Mouse (Mus musculus): ENCODE data around the gene Gm20388. TPM values are rescaled to one million over a fixed set of nuclear protein-coding genes. Genes with fewer than 3 reads are reported as not detected.

Gm20388 gene
- polyA plus RNA-seq, 1 experiment from 2014 or later = 1.7 TPM

DNA sequence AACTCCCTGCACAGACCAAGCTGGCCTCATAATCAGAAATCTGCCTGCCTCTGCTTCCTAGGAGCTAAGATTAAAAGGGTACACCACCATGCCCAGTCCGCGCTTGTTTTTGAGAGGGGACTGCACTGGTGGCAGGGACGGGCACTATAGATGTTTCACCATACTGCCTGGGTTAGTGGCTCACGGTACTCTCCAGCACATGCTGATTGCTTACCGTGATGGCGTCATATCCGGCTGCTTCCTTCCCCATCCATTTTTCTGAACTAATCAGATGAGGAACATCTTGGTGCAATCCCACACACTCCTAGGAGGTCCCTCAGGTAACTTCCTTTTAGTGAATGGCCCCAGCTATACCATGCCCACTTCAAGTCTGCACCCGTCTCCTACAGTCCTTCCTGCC, 134.3 kb downstream of the Gm20388 start:
- Histone ChIP-seq H3K36me3 (no peaks in the 10 kb centered on the region), H3K9me3 (no peaks in the 10 kb centered on the region), H3K27me3 (ENCODE audit: insufficient read depth, poor library complexity, severe bottlenecking) (no peaks in the 10 kb centered on the region), H3K27ac (peak overlapping the region; percentile 60; the same call in 1 of the 2 replicates), H3K4me3 (no peak overlapping the region), H3K4me1 (replicated peaks) (peaks cover 34% of the 10 kb centered on the region)
- no peak for DNase-seq (ENCODE audit: low spot score)
- 92% methylated on average over 8 of the region's 8 CpGs for WGBS

DNA sequence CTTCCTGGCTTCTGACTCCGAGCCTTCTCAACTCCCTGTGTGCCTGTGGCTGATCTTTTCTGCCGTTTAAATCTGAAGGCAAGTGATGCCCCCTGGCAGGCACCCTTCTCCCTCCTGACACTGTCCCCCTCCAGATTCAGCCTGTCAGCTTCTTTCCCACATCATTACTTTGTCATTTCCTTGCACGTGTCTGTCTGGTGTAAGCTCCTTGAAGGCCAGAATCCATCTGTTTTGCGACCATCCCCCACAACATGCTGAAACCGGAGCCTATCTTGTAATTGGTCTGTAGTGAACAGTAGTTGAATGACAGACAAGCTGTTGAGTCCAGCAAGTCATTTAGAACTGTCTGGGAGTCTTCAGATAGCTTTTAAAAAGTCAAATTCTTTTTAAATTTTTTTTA, 134.8 kb downstream of the Gm20388 start:
- H3K27ac ChIP-seq = peak overlapping the region; percentile 60; the same call in 1 of the 2 replicates
- H3K36me3 ChIP-seq = no peaks in the 10 kb centered on the region
- H3K4me1 ChIP-seq (replicated peaks) = peaks cover 38% of the 10 kb centered on the region
- H3K27me3 ChIP-seq (ENCODE audit: insufficient read depth, poor library complexity, severe bottlenecking) = no peaks in the 10 kb centered on the region
- peak; percentile 25 for DNase-seq (ENCODE audit: low spot score)
- no peak overlapping the region for H3K4me3 ChIP-seq
- H3K9me3 ChIP-seq = no peaks in the 10 kb centered on the region
- 57% methylated on average over 5 of the region's 5 CpGs for WGBS

DNA sequence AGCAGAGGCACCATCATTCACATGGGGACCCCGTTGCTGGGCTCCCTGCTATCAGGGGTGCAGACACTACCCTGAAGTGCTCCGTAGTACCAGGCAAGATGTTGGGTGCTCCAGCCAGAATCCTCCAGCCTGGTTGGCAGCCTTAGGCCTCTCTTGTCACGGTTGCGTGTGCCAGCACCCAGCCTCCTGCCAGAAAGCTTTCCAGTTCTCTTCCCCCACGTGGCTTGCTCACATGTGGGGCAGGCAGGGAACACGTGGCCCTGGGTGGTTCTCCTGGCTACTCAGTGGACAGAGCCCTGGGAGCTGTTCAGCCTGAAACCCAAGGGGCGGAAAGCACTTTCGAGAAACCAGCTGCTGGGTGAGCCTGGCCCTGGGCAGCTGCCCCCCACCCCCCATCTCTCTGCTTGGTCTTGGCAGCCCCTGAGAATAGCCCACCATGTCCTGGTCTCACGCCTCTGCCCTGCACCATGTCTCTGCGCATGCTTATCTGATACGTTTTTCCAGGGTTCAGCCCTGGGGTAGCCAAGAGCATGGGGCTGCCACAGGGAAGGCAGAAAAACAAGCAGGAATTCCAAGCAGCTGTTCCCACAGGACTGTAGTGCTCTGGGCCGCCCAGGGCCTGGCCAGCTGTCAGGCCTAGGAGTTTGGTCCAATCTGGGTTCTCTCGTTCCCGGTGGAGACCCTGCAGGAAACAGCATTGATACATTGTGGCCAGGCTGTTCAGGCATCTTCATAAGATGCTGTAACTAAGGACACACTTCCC, 135.8 kb downstream of the Gm20388 start:
- no peaks in the 10 kb centered on the region for H3K9me3 ChIP-seq
- H3K4me3 ChIP-seq = no peak overlapping the region
- H3K36me3 ChIP-seq = no peaks in the 10 kb centered on the region
- DNase-seq (ENCODE audit: low spot score) = no peak
- H3K27ac ChIP-seq = peak overlapping the region; percentile 60
- H3K4me1 ChIP-seq (replicated peaks) = peaks cover 42% of the 10 kb centered on the region
- H3K27me3 ChIP-seq (ENCODE audit: insufficient read depth, poor library complexity, severe bottlenecking) = no peaks in the 10 kb centered on the region
- WGBS = 70% methylated on average over 14 of the region's 14 CpGs

DNA sequence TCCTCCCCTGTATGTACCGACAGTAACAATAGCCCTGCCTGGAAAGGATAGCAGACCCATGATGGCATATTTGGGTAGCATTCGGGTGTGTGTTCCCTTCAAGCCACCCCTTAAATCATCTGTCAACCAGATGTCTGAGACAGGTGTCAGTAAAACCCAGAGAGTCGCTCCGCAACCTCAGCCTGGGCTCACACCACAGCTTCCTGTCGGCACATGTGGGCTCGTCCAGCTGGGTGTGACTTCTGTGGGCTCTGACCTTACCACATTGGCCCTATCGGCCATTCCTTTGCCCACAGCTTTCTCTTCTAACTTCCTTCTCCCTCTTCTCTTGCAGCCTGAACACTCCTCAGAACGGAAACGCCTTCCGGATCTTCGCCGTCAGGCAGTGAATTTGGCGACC, 139.3 kb downstream of the Gm20388 start:
- H3K4me3 ChIP-seq = no peak overlapping the region
- DNase-seq (ENCODE audit: low spot score) = no peak
- peaks cover 48% of the 10 kb centered on the region for H3K4me1 ChIP-seq (replicated peaks)
- WGBS = 80% methylated on average over 13 of the region's 13 CpGs
- no peaks in the 10 kb centered on the region for H3K9me3 ChIP-seq
- H3K27ac ChIP-seq = peak overlapping the region; percentile 30; the same call in 1 of the 2 replicates
- H3K27me3 ChIP-seq (ENCODE audit: insufficient read depth, poor library complexity, severe bottlenecking) = no peaks in the 10 kb centered on the region
- H3K36me3 ChIP-seq = no peaks in the 10 kb centered on the region

DNA sequence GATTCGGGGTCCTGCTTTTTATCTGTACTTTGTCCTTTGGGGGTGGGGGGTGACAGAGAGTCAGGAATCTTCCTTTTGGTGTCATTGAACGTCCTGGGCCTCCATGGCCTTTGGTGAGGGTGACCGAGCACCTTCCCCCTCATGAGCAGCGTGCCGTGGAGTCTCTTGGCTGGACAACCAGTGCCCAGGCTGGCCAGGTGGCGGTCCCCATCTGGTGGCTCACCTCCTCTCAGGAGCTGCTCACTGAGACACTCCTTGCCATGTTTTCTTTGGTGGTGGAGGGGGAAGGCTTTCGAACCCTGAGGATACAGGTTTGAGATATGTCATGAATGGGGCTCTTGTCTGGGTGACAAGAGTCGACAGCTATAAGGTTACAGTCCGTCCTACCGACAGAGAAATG, 139.7 kb downstream of the Gm20388 start:
- WGBS = 71% methylated on average over 10 of the region's 10 CpGs
- Histone ChIP-seq H3K27me3 (ENCODE audit: insufficient read depth, poor library complexity, severe bottlenecking) (no peaks in the 10 kb centered on the region), H3K4me3 (no peak overlapping the region), H3K36me3 (no peaks in the 10 kb centered on the region), H3K27ac (peak overlapping the region; percentile 30; the same call in 1 of the 2 replicates), H3K4me1 (replicated peaks) (peaks cover 44% of the 10 kb centered on the region), H3K9me3 (no peaks in the 10 kb centered on the region)
- no peak for DNase-seq (ENCODE audit: low spot score)

DNA sequence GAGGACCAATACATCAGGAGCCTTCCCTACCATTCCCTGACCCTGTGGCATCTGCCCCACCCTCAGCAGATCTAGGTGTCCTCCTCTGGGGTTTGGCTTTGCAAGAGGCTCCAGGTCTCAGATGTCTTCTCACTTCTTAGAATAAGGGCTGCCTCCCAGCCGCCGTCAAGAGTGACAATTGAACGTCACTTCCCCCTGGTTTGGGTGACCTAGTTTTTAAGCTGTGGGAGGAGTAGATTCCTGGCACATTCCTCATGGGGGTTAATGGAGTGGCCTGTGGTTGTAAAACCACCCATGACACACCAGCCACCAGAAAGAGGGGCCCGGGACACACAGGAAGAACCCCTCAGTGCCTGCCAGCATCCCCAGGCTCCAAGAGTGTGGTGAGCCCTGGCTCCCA, 140.4 kb downstream of the Gm20388 start:
- 74% methylated on average over 4 of the region's 4 CpGs for WGBS
- Histone ChIP-seq H3K27ac (peak overlapping the region; percentile 40; the same call in 1 of the 2 replicates), H3K4me3 (no peak overlapping the region), H3K4me1 (replicated peaks) (peaks cover 39% of the 10 kb centered on the region), H3K36me3 (no peaks in the 10 kb centered on the region), H3K9me3 (peaks cover 3% of the 10 kb centered on the region; the same call in 1 of the 2 replicates), H3K27me3 (ENCODE audit: insufficient read depth, poor library complexity, severe bottlenecking) (no peaks in the 10 kb centered on the region)
- no peak for DNase-seq (ENCODE audit: low spot score)

DNA sequence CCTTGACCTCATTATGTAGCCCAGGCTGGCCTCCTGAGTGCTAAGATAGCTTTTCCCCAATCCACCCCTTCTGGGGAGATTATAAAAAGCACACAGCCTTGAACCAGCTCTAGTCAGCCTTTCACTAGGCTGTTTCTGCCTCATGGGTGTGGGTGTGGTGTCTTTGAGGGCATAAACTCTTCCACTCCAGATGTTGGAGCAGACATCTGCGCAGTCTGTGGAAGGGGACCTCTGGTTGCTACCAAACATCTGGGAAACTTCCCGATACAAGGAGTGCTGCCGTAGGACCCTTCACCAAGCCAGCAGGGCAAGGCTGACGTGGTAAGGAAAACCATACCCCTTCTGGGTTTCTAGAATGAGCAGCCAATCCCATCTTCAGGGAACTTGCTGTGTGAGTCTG, 141.3 kb downstream of the Gm20388 start:
- H3K36me3 ChIP-seq = no peaks in the 10 kb centered on the region
- H3K27ac ChIP-seq = no peak overlapping the region
- DNase-seq (ENCODE audit: low spot score) = no peak
- H3K4me3 ChIP-seq = no peak overlapping the region
- no peaks in the 10 kb centered on the region for H3K27me3 ChIP-seq (ENCODE audit: insufficient read depth, poor library complexity, severe bottlenecking)
- 90% methylated on average over 4 of the region's 4 CpGs for WGBS
- H3K4me1 ChIP-seq (replicated peaks) = peaks cover 30% of the 10 kb centered on the region
- peaks cover 11% of the 10 kb centered on the region; the same call in 1 of the 2 replicates for H3K9me3 ChIP-seq

DNA sequence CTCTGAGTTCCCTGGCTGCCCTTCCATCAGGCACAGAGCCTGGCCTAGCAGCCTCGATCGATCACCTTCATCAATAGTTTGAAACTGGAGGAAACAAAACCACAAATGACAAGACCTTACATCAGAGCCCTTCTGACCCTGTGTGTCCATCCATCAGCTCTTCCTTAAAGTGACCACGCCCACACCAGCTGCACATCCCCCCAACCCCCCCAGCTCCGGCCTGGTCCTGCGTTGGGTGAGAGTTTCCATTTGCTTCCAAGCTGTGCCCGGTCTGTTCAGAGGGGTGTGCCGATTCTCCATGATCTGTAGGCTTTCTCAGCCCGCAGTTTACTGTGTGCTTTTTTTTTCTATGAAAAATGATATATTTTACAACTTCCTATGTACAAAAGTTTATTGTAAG, 141.7 kb downstream of the Gm20388 start:
- H3K9me3 ChIP-seq = peaks cover 11% of the 10 kb centered on the region; the same call in 1 of the 2 replicates
- no peak overlapping the region for H3K27ac ChIP-seq
- no peak overlapping the region for H3K4me3 ChIP-seq
- no peak for DNase-seq (ENCODE audit: low spot score)
- WGBS = 78% methylated on average over 8 of the region's 8 CpGs
- peaks cover 30% of the 10 kb centered on the region for H3K4me1 ChIP-seq (replicated peaks)
- H3K36me3 ChIP-seq = no peaks in the 10 kb centered on the region
- H3K27me3 ChIP-seq (ENCODE audit: insufficient read depth, poor library complexity, severe bottlenecking) = no peaks in the 10 kb centered on the region

DNA sequence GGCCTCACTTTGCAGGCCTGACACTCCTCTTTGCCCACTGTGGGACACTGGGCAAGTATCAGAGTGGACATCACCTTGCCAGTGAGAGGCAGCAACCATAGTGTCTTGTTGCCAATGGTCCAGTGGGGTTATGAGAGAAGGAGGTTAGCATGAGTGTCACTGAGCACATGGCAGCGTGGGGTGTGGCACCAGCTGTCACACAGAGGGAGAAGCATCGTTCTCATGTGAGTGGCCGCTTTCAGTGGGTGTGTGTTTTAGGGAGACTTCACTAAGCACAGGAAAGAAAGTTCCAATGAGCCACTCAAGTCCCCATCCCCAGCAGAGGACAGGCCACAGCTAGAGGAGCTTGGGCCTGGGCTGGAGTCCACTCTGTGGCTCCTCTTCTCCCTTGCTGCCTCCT, 144.2 kb downstream of the Gm20388 start:
- no peak for DNase-seq (ENCODE audit: low spot score)
- Histone ChIP-seq H3K27me3 (ENCODE audit: insufficient read depth, poor library complexity, severe bottlenecking) (no peaks in the 10 kb centered on the region), H3K4me3 (no peak overlapping the region)

DNA sequence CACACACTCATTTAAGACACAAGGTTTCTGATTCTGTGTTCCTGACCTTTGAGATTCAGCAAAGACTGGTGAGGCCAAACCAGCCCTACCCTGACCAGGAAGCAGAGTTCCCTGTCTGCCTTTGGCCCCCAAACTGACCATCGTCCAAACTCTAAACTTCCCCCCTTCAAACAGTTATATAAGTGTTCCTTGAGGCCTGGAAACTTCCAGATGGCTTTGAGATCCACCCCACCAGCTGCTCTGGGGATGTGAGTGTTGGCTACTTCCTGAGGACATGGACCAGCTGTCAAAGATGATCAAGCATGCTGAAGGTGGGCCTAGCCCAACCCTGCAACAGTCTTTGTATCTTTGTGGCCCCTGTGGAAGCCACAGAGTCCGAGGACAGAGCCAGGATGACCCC, 146.4 kb downstream of the Gm20388 start:
- Histone ChIP-seq H3K4me3 (no peak overlapping the region), H3K36me3 (no peaks in the 10 kb centered on the region), H3K9me3 (peaks cover 11% of the 10 kb centered on the region; the same call in 1 of the 2 replicates), H3K27ac (no peak overlapping the region), H3K27me3 (ENCODE audit: insufficient read depth, poor library complexity, severe bottlenecking) (no peaks in the 10 kb centered on the region), H3K4me1 (replicated peaks) (peaks cover 12% of the 10 kb centered on the region; the same call in 1 of the 2 replicates)
- DNase-seq (ENCODE audit: low spot score) = no peak
- WGBS = 74% methylated on average over 2 of the region's 2 CpGs

More for the DNA sequence above, 144.2 kb downstream of the Gm20388 start:
- Histone ChIP-seq H3K9me3 (peaks cover 11% of the 10 kb centered on the region; the same call in 1 of the 2 replicates), H3K4me1 (replicated peaks) (peaks cover 25% of the 10 kb centered on the region), H3K36me3 (no peaks in the 10 kb centered on the region), H3K27ac (no peak overlapping the region)
- 96% methylated on average over 3 of the region's 3 CpGs for WGBS

DNA sequence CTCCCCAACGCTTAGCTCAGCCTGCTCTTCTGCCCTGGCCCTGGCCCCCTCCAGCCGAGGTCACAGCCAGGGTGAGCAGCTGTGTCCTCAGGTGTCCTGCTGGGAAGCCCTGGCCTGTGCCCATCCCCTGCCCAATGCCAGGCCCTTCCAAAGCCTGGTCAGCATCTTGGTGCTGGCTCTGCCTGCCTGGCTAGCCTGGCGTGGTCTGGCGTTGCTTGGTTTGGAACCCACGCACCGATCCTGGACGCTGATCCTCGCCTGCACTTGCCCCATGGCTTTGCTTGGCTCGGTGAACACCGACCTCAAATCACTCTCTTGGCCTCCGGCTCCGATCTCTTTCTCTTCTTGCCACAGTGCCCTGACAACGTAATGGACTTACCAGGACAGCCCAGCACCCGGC, 152.1 kb downstream of the Gm20388 start:
- DNase-seq (ENCODE audit: low spot score) = no peak
- H3K4me3 ChIP-seq = no peak overlapping the region
- peak overlapping the region; percentile 13; the same call in 1 of the 2 replicates for H3K27ac ChIP-seq
- 90% methylated on average over 14 of the region's 14 CpGs for WGBS
- H3K9me3 ChIP-seq = no peaks in the 10 kb centered on the region
- H3K4me1 ChIP-seq (replicated peaks) = peaks cover 10% of the 10 kb centered on the region; the same call in 1 of the 2 replicates
- H3K36me3 ChIP-seq = no peaks in the 10 kb centered on the region
- H3K27me3 ChIP-seq (ENCODE audit: insufficient read depth, poor library complexity, severe bottlenecking) = no peaks in the 10 kb centered on the region; the same call in 1 of the 2 replicates

DNA sequence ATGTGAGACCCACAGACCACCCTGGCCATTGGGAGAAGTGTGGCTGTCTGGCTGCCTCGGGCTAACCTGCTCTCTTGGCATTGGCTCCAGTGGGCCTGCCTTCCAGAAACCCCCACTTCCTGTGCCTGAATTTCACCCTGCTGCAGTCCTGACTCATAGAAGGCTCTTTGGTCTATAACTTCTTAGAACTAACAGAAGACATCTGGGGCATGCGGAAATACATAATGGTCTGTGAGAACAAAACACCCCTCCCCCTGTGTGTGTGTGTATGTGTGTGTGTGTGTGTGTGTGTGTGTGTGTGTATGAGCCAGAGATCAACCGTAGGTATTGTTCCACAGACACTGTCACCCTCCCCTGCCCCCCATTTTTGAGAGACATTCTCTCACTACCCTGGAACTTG, 152.7 kb downstream of the Gm20388 start:
- no peak for DNase-seq (ENCODE audit: low spot score)
- WGBS = 92% methylated on average over 3 of the region's 3 CpGs
- no peak overlapping the region for H3K27ac ChIP-seq
- no peaks in the 10 kb centered on the region for H3K36me3 ChIP-seq
- no peaks in the 10 kb centered on the region for H3K9me3 ChIP-seq
- H3K4me1 ChIP-seq (replicated peaks) = peaks cover 15% of the 10 kb centered on the region
- H3K4me3 ChIP-seq = no peak overlapping the region
- H3K27me3 ChIP-seq (ENCODE audit: insufficient read depth, poor library complexity, severe bottlenecking) = no peaks in the 10 kb centered on the region; the same call in 1 of the 2 replicates

DNA sequence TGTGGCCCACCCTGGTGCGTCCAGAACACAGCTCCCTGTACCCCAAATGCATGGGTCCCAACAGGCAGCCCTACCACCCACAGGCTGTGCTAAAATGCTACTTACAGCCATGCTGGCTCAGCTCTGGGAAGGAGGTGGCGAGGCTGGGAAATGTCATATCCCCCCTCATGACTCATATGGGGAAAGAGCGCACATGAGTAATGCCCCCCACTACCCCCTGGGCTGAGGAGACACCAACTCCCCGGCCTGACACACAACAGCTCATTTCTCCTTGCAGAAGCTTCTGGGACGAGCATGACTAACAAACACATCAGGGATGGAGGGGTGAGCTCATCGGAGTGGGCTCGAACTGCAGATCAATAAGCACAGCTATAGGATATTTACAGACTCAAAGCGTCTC, 155.0 kb downstream of the Gm20388 start:
- Histone ChIP-seq H3K36me3 (no peaks in the 10 kb centered on the region), H3K4me1 (replicated peaks) (peaks cover 12% of the 10 kb centered on the region), H3K9me3 (no peaks in the 10 kb centered on the region), H3K27ac (no peak overlapping the region), H3K27me3 (ENCODE audit: insufficient read depth, poor library complexity, severe bottlenecking) (no peaks in the 10 kb centered on the region; the same call in 1 of the 2 replicates), H3K4me3 (no peak overlapping the region)
- no peak for DNase-seq (ENCODE audit: low spot score)
- 86% methylated on average over 8 of the region's 8 CpGs for WGBS

Data from hindbrain, embryonic 10.5 days (tissue).